Mouse (Mus musculus): ENCODE measurements around the gene Fam53b.

Gene Fam53b

DNA sequence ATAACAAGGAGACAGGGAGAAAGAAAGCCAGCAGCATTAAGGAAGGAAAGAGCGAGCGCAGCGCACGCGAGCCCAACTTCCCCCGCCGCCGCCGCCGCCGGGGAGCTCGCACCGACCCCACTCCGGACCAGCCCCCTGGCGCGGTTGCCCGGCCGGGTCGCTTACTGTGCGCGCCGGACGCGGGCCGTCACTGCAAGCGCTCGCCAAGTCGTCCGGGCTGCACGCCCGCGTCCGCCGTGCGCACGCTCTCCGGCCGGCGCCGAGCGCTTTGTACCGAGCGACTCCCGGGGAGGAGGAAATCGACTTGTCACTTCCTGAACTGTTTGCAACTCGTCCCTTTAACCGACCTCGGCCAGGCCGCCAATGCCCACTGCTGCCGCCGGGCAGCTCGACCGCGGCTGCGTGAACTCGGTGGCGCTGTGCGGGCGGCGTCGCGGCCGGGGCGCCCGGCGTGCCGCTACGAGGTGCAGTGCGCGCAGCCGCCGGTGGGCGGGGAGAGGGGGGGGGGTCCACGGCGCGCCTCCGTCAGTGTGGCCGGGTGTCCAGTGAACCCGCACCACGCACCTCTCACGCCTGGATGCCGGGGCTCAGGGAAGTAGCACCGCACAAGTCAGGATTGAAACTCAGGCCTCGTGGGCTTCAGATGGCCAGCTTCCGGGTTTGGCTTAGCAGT is at the start of gene Fam53b:
Fam53b (minus strand) TSS at position 471 of the 673 bp plus-strand sequence.
- DNase-seq = peak; percentile 81

DNA sequence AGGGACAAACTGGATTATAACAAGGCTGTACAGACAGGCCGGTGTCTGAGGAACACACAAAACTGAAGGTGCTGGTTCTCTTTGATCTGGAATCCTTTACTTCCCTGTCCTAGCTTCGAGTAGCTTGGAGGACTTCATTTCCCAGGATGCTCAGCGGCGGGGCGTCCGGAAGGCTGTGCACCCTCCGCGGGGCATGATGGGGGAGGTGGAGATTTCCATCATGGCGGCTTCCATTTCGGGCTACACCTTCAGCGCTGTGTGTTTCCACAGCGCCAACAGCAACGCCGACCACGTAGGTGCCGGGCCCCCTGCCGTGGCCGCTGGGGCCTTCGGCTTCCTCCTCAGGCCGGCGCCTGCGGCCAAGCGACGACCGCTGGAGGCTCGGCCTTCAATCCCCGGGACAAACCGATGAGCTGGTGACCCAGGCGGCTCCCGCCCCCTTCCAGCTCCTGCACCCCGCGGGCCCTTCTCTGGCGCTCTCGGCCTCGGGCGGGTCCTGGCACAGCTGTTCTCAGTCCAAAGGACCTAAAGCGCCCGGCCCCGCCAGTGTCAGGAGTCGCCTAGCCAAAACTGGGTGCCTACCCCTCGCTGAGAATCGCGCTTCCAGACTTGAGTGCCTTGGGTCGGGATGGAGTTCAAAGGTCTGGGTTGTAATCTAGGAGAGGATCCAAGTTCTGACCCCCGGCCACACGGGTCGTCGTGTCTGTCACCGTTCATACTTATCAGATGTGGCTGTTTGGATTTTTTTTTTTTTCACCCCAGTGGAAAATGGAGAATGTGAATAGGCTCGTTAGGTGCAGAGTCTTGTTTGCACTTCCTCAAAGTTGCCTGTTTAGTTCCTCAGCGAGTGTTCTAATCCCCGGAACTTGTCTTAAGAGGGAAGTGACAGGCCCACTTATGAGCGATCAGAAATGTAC is 45.6 kb upstream of the Fam53b start, which contains the start of gene Abraxas2:
Abraxas2 (plus strand) TSS at position 184 of the 917 bp plus-strand sequence.
- peak; percentile 86 for DNase-seq

GRCm38 (mm10) chr7:132858043-132858608 is 44.4 kb upstream of the Fam53b start:
- no peak for DNase-seq

DNA sequence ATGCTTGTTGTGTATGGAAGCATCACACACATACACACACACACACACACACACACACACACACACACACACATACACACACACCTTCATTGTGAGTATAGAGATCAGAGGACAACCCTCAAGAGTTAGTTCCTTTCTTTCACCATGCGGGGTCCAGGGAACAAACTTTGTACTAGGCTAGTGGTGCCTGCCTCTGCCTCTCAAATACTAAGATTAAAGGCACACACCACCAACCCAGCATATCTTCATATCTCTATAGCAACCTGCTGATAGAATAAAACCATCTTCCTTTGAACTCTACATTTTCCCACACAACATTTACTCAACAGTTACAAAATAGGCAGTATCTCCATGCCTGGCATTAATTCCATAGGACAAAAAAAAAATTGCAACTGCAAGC is 42.4 kb upstream of the Fam53b start:
- no peak for DNase-seq

DNA sequence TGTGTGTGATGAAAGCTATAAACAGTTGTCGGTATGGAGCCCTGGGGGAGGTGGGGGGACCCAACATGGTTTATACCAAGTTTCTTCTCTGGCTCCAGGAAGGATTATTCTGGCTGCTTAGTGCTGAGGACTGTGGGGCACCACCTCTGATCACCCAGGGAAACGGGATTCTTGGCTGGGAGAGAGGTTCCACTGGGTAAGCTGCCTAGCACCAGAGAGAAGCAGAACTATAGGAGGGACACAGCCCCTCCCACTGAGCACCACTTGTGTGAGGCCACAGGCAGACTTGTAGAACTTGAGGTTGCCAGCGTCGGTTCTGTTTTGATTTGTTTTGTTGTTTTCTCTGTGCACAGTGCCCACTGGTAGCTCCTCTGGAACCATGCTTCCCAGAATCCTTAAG is 40.3 kb upstream of the Fam53b start:
- DNase-seq = no peak

- DNase-seq = no peak
Observed at GRCm38 (mm10) chr7:132853361-132853760, 39.7 kb upstream of the Fam53b start.

DNA sequence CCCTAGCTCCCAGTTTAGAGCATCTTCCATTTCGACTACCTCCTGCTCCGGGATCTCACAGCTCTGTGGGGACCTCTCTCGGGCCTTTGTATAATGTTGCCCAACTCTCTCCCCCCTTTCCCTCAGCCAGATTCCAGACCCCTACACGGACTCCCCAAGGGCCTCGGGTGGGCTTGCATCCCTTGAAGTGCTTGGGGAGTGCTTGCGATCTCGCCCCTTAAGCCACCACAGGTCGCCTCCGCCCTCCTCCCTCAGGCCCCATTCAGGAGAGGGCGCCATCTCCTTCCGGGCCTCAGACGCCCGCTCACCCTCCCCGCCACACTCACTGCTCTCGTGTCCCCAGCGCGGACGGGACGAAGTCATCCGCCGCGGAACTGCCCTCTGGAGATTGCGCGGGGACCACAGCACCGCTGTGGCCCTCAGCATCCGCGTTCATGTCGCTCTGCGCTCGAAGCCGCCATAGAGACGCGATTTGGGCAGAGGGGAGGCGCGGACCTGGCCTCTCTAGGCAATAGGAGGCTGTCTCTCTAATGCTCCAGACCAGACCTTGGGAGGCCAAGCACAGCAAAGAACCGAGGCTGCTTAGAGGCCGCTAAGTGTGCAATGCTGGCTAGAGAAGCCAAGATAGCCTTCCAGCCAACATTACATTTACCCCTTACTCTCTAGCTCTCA is 38.6 kb upstream of the Fam53b start, which contains the start of gene Eef1akmt2:
Eef1akmt2 (minus strand) TSS at position 501 of the 672 bp plus-strand sequence.
- DNase-seq = peak; percentile 83

DNA sequence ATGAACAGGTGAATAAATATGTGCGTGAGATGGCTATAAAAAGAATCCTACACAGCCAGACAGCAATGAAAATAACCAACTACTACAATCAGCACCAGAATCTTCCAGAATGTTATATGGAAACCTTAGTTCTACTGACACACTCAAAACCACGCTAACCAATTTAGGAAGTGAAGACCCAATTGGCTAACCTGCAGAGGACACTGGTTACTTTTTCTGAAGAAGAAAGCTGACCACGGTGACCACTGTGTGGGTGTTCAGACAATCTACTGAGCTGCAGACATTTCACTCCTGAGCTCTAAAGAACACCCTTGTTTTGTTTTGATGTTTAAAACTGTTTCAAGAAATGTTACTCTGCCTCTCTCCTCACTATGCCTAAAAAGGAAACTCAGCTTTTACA is 29.5 kb upstream of the Fam53b start:
- DNase-seq = no peak

GRCm38 (mm10) chr7:132842455-132842854 is 28.8 kb upstream of the Fam53b start:
- no peak for DNase-seq

DNA sequence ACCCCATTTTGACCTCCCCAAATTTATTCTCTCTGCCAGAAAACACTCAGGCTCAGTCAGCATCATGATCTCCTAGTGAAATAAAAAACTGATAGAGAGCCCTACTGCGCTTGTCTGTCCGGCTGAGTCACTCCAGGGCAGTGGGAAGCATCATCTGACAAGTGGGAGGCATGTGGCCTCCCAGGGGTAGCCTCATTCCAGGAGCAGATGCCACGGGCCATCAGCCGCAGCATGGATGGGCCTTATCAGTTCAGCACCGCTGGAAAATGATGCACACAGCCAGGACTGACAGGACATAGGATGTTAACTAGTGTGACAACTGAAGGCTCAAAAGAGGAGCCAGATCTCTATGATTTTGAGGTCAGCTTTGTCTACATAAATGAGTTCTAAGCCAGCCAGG is 27.6 kb upstream of the Fam53b start:
- no peak for DNase-seq

DNA sequence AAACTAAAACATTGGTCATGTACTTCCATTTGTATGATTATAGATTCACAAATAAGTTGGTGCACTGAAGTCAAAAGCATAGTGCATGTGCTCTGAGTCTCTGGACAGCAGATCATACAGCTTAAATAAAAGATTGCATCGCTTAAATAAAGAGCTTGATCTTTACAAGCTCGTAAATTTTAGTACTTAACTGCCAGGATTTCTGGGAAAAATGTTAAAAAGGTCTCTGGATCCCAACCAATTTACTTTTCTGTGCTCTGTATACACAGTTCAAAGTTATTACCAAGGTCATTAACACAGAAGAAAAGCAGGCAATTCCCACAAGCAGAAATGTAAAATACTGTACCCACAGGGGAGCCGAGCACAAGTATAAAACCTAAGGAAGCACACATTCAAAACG is 17.3 kb upstream of the Fam53b start:
- no peak for DNase-seq

- DNase-seq = no peak
Observed at GRCm38 (mm10) chr7:132824346-132825022, 10.8 kb upstream of the Fam53b start.

GRCm38 (mm10) chr7:132823832-132824231 is 10.1 kb upstream of the Fam53b start:
- DNase-seq = no peak

DNA sequence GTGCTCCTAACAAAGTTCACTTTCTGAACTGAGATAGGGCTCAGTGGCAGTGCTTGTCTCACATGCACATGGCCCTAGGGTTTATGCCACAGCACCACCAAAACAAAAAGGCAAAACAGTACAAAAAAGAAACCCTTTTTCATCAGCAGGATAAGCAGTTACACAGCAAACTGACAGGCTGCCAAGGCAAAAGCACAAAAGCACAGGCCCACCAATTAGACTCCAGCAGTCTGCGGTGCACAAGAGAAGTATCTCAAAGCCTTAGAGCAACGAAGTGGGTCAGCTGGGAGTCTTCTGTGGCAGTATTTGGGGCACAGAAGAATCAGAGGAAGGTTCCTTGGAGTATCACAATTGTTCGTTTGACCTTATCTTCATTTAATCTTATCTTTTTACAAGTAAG is 7.0 kb upstream of the Fam53b start:
- DNase-seq = no peak

- DNase-seq = no peak
Observed at GRCm38 (mm10) chr7:132817056-132817455, 3.4 kb upstream of the Fam53b start.

- no peak for DNase-seq
Observed at GRCm38 (mm10) chr7:132816528-132816927, 2.8 kb upstream of the Fam53b start.

DNA sequence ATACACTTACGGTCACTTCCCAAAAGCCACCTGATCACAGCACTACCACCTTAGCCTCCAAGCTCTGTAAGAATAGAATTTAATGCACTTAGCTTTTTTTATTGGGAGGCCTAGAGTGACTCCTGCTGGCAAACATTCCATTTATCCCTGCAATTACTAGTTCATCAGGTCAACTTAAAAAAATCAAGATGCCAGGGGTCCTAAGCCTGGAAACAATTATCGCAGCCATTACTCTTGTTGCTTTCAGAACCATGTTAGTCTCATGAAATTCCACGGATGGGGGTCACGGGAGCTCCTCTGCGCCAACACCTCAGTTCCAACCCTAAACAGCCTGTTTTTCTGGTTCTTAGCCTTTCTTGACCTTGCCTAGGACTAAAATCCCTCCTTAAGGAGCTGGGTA is 1.4 kb upstream of the Fam53b start:
- no peak for DNase-seq

DNA sequence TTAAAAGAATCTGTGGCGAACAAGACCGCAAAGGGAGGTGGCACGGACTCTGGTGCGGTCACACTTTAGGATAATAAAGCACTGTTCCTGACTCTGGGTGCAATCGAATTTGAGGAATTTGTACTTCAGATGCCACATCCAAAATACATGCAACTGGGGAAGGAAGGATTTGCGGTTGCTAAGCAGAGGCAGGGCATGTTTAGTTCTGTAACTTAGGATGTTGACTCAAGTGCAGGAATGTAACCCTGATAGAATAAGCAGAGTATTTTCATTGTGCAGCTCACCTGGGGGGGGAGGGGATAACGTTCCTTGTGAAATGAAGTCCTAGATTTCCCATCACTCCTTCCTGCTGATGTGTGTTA is 384 bp upstream of the Fam53b start:
- no peak for DNase-seq

DNA sequence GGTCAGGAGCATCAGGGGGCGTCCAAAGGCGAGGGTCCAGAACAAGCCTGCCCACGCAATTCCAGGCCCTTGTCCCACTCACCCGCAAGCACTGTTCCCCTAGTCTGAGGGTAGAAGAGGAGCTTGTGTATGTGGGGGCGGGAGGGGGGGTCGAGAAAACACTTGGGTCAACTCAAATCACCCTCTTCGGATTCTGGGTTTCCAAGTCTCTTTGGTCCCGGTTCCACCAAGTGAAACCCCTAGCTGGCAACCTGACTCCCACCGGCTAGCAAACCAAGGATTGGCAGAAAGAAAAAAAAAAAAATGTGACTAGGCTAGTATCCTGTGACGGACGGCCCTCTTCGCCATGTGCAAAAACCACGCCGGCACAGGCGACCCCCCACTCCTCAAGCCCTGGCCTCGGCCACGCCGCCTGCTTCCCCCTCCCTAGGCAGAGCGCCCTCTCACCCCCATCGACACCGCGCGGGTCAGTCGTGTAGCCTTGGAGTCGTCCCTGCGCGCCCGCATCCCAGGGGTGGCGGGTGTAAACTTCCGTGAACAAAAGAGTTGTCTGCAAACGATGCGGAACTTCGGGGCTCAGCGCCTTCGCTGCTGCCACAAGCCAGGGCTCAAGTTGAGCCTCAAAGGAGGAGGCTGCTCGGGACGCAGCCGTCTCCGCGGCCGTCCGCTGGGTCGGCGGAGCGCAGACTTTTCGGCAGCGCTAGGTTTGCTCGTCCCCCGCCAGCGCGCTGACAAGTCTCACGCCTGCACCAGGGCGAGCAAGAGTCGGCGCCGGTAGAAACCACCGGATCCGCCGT is 869 bp downstream of the Fam53b start:
- peak; percentile 64 for DNase-seq

DNA sequence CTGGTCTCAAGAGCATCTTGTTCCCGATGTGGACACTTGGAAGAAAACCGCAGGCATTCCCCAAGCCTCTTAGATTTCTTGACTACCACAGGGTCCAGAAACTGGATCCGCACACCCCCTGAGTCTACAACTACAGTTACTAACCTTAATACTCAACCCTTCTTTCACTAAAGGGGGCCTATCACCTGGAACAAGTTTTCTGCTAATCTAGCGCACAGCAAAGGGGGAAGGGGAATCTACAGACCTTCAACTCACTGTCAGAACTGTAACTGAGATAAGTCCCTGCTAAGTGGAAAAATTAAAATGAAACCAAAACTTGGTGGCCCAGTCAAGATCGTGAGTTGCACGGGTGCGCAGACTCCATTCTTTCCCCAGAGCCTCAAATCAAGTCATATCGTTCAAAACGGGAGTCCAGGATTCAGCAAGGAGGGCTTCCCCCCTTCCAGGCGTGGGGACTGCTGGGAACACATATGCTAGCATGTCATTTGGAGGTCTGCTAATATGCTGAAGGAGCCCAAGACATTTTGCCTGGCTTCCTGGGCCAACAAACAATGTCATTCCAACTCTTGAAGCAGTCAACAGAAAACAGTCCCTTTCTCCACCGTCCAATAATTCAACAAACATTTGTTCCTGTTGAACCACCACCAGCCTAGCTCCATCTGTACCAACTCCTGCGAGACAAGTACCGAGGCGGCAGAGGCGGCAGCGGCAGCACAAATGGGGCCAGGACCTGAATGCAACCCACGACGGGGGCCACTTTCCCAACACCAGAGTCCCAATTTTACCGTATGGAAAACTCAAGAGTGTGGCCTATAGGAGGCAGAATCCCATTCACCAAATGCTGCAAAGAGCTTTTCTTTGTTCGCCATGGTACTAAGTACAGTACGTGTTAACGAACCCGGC is 1.7 kb downstream of the Fam53b start:
- peak; percentile 67 for DNase-seq

DNA sequence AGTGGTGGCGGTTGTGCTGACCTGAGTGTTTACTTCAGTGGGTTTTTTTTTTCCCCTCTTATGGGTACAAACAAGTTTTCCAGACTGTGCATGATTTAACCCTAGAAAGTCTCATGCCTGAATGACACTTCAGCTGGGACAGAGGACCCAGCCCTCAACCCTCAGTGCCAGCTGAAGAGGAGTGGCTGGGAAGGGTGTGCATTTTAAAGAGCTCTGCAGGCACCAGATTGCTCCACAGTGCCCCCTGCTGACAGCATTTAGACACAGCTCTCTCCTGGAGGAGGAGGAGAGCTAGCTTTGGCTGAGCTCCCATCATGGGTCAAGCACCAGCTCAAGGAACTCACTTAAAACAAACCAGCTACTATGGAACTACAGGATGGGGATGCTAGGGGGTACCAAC is 2.8 kb downstream of the Fam53b start:
- peak; percentile 96 for DNase-seq
